Mouse (Mus musculus) MN1 (cell line): ENCODE measurements around the gene Stra6.

Source experiments
- DNase-seq: peaks from one replicate; pipeline ENCODE4 v3.0.0-alpha.2; 2016; ENCODE audit warnings: low spot score

The Stra6 gene

DNA sequence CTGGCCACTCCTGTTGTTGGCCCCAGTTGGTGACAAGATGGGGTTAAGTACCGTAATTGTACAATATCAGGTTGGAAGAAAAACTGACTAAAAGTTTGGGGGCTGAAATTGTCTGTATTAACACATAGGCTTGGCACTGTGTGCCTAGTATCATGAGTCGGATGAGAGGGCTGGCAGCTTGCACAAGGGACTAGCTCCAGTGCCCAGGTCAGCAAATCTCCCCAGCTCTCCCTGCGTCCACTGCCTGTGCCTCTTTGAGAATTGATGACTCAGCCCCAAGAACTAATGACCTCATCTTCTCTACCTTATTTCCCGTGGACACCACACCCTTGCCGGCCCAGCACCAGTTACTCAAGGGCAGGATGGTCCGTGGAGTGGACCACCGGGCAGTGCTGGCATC lies 13.7 kb upstream of the Stra6 start:
- peak; percentile 55 for DNase-seq

GRCm38 (mm10) chr9:58051937-58052336 lies 11.7 kb upstream of the Stra6 start:
- DNase-seq = peak; percentile 60

GRCm38 (mm10) chr9:58053102-58053501 lies 10.5 kb upstream of the Stra6 start:
- DNase-seq = peak; percentile 79

GRCm38 (mm10) chr9:58053544-58053943 lies 10.0 kb upstream of the Stra6 start:
- DNase-seq = no peak

DNA sequence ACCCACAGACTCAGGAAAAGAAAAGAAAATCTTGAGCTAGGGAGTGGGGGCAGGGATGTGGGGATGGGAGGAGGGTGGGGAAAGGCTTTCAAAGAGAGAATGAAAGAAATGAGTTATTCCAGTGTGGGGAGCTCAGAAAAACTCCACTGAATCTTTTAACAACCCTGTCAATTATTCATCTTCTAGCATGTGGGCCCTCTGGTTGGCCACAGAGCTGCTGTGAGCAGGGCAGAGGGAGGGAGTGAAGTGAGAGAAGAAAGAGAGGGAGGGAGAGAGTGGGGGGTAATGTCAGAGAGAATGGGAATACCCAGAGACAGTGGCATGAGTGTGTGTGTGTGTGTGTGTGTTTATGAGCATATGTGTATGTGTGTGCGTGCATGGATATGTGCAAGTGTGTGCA lies 9.6 kb upstream of the Stra6 start:
- DNase-seq = no peak

- peak; percentile 45 for DNase-seq
Observed at GRCm38 (mm10) chr9:58055666-58056065, 7.9 kb upstream of the Stra6 start.

DNA sequence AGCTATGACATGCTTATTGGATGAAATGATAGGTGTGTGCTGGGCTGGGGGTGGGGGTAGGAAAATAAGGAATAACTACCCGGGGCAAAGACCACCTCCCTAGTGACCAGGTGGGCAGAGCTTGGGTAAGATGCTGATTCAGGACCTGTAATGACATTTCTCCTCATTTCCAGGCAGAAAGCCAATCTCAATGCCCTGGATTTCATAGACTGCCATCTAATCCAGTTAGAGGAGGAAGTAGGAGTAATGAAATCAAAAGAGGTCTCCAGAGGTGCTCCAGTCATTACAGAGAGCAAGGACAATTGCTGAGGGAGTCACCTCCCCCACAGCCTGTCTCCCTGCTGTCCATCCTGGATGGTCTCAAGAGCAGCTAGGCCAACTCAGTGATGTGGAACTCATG lies 3.7 kb upstream of the Stra6 start:
- DNase-seq = peak; percentile 81

- peak; percentile 85 for DNase-seq
Observed at GRCm38 (mm10) chr9:58060677-58061667, 2.6 kb upstream of the Stra6 start.

DNA sequence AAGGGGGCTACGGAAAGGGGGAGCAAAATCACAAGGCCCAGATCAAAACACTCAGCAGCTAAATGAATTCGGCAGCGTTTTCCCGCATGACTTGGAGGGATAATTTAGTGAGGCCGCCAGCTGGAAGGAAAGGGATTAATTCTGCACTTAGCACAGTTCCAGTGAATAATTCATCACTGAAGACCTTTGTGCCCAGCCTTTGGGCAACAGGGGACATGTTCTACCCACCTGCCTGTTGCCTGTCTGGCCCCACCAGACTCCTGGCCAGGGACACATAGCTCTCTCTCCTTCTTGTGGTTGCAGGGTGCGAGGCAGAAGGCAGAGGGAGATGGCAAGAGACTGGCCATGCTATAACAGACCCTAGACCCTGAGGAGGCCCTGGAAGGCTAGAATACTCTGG lies 1.9 kb downstream of the Stra6 start:
- DNase-seq = no peak

- peak; percentile 45 for DNase-seq
Observed at GRCm38 (mm10) chr9:58065977-58066730, 2.6 kb downstream of the Stra6 start.

GRCm38 (mm10) chr9:58066731-58067095 lies 3.1 kb downstream of the Stra6 start:
- peak; percentile 57 for DNase-seq

DNA sequence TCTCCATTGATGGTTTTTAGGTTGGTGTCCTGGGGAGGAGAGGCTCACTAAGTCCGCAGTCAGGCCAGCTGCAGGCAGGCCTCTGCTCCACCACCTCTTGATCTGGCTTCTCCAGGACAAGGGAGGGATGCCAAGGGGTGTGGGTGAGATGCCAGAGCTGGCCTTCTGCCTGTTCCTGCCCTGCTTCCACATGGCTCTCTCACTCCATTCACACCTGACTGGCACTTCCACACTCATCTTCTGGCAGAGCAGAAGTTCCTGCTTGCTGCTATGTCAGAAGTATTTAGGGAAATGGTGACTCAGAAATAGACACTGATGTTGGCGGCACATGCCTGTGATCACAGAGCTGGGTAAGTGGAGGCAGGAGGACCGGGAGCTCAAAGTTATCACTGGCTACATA lies 4.0 kb downstream of the Stra6 start:
- DNase-seq = peak; percentile 61

DNA sequence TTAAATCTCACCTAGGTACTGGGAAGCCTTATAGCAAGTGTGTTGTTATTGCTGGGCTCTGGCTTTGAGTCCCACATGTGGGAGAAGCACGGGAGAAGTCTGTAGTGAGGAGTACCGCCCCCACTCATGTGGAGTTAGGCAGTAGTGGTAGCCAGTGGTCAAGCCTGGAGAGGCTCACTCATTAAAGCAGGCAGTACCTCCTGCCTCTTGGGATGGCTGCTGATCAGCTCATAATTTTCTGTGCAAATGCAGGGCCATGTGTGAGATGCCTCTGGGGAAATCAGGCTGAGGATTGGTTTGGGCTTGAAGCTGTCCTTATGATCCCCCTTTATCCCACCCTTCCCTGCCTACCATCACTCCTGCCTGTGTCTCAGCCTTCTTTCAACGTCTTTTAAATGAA lies 11.0 kb downstream of the Stra6 start:
- peak; percentile 75 for DNase-seq

DNA sequence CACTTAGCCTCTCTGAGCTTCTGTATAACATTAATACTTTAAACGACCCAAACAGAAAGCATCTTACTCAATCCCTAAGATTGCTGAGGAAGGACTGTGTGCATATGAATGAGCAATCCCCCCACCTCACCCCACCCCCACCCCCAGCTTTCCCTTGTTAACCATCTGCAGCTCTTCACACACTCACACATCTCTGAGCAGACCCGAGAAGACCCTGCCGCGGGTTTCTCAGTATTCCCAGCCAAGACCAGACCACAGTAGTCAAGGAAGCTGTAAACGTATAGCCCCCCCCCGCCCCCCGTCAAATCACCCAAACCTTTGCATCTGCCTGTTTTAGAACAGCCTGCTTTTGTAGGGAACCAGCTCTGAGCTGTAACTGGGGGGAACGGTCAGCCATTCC lies 21.0 kb downstream of the Stra6 start:
- DNase-seq = no peak

DNA sequence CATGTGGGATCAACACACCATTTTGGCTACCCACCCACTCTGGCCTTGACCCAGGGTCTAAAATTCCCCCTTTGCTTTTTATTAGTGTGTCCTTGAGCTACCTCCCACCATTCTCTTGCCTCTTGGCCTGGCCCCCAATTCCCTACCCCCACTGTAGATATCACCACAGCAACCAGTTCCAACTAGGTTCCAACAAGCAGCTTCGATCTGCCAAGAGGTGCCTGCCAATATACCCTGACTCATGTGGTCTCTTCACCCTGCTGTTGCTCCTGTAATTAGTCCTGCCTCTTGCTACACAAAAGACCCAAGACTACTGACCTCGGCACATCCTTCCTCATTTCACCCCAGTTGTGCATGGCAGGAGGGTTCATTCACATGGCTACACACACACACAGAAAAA lies 21.5 kb downstream of the Stra6 start:
- no peak for DNase-seq

- DNase-seq = no peak
Observed at GRCm38 (mm10) chr9:58086203-58086602, 22.6 kb downstream of the Stra6 start.

GRCm38 (mm10) chr9:58086861-58087260 lies 23.3 kb downstream of the Stra6 start:
- no peak for DNase-seq

GRCm38 (mm10) chr9:58087277-58087998 lies 23.9 kb downstream of the Stra6 start:
- DNase-seq = no peak

GRCm38 (mm10) chr9:58091623-58092425 lies 28.2 kb downstream of the Stra6 start:
- DNase-seq = peak; percentile 24

GRCm38 (mm10) chr9:58092581-58093269 lies 29.1 kb downstream of the Stra6 start:
- peak; percentile 45 for DNase-seq

DNA sequence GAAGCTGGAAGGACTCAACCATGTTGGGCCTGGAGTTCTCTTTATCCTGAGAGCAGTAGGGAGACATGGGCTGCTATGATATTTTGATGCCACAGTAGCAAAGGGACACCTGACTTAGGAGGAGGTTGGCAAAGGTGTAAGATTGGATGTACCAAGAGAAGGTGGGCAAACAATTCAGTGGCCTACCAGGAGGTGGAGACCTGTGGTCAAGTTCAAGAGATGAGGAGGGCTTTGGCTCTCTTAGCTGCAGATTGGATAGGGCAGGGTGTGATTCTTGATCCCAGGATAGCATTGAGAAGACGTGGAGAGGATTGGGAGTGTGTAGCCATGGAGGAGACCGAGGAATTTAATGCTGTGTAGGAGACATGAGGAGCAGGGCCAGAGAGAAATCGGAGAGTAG lies 30.2 kb downstream of the Stra6 start:
- no peak for DNase-seq
